Mouse (Mus musculus): Measurements from ENCODE around the gene Kpna2. TPM values are rescaled to one million over a fixed set of nuclear protein-coding genes. Genes with fewer than 3 reads are reported as not detected.
"Not testable (repeated sequence)": the region's sequence is repeated elsewhere in the genome, so short reads cannot be mapped to it uniquely, and the experiment has no call there.

Gene Kpna2
- polyA plus RNA-seq, 1 experiment from 2014 or later: 57.2 TPM

DNA sequence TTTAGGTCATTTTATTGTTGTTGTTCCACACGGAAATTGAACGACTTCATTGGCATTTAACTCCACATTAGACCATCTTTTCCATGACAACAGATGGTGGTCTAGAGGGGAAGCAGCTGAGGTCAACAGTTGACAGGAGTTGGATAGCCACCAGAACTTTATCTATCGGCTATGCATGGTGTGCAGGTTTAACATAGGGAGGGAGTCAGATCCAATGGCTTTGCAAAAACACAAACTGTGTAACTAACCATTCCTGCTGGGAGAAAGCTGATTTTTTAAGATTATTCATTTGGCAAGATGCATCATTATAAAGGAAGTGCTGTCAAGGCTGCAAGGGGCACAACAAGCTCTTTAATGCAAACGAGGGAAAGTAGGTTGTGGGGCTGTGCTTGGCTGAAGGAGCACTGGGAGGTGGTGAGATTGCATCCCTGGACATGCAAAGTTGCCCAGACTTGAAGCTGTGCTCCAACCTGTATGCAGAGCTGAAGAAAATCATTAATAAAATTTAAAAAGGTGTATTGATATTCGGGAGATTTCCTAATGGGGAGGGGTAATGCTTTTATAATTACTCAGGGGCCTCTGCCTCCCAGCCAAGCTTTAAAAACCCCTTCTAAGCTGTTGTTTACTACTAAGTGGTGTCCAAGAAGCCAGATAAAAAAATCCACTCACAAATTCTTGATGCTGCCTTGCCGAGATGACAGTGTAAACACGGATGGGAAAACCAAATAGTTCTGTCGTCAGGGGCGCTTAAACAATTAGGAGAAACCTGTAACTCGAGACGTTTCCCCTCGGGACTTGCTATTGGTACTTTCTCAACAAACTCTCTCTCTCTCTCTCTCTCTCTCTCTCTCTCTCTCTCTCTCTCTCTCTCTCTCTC, 27.5 kb upstream of the Kpna2 start:
- Histone ChIP-seq H3K27ac (no peak overlapping the region), H3K79me2 (ENCODE audit: inconsistent target) (no peaks in the 10 kb centered on the region)
- WGBS (ENCODE audit: missing documents): 12% methylated on average over 12 of the region's 12 CpGs

GRCm38 (mm10) chr11:107025411-107026321, 26.3 kb upstream of the Kpna2 start, which contains the start of gene 1810010H24Rik:
Gene 1810010H24Rik (plus strand): TSS chr11:107025681.
- WGBS (ENCODE audit: missing documents): 3% methylated on average over 45 of the region's 45 CpGs
- Histone ChIP-seq H3K4me3 (ENCODE audit: inconsistent target) (no peak within 1 kb of the TSS; the same call in 1 of the 2 replicates), H3K79me2 (ENCODE audit: inconsistent target) (no peaks in the 10 kb centered on the region), H3K36me3 (ENCODE audit: inconsistent target) (no peaks in the 10 kb centered on the region), H3K27ac (no peak within 1 kb of the TSS)

More for the DNA sequence above, 27.5 kb upstream of the Kpna2 start:
- no peaks in the 10 kb centered on the region for H3K36me3 ChIP-seq (ENCODE audit: inconsistent target)
- peak overlapping the region; percentile 34; the same call in 1 of the 2 replicates for H3K4me3 ChIP-seq (ENCODE audit: inconsistent target)

DNA sequence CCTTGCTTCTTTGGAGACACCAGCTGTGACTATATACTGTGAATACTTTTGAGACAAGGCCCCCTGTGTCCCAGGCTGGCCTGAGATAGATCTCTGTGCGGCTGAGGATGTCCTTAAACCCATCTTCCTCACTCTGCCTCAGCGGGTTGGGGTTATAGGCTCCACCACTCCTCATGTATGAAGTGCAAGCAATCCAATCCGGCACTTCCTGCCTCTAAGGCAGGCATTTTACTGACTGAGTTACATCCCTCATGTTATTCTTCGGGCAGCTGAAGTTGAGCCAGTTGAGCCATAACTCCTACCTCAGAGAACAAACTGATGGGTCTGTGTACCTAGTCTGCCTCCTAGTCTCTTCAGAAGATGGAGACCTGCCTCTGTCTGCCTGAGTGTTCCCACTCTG, 25.1 kb upstream of the Kpna2 start:
- Histone ChIP-seq H3K4me3 (ENCODE audit: inconsistent target) (no peak overlapping the region), H3K27ac (no peak overlapping the region), H3K36me3 (ENCODE audit: inconsistent target) (no peaks in the 10 kb centered on the region), H3K79me2 (ENCODE audit: inconsistent target) (no peaks in the 10 kb centered on the region)
- WGBS (ENCODE audit: missing documents): 88% methylated on average over 4 of the region's 4 CpGs

- no peak overlapping the region for H3K27ac ChIP-seq
- H3K4me3 ChIP-seq (ENCODE audit: inconsistent target): no peak overlapping the region
- 90% methylated on average over 13 of the region's 13 CpGs for WGBS (ENCODE audit: missing documents)
- no peaks in the 10 kb centered on the region for H3K36me3 ChIP-seq (ENCODE audit: inconsistent target)
- H3K79me2 ChIP-seq (ENCODE audit: inconsistent target): no peaks in the 10 kb centered on the region
Observed at GRCm38 (mm10) chr11:107022050-107022683, 22.8 kb upstream of the Kpna2 start.

DNA sequence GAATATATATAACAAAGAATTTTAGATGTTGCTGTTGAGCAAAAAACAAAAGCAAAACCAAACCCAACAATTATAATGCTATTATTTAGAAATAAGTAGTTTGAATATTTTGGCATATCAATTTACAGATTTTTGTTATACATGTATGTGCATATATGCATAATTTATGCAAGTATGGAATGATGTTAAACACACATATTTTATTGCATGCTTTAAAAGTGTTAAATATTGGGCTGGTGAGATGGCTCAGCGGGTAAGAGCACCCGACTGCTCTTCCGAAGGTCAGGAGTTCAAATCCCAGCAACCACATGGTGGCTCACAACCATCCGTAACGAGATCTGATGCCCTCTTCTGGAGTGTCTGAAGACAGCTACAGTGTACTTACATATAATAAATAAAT, 20.4 kb upstream of the Kpna2 start:
- no CpG with 5 or more reads among the region's 5 CpGs for WGBS (ENCODE audit: missing documents)
- not testable (repeated sequence) for H3K4me3 ChIP-seq (ENCODE audit: inconsistent target); H3K79me2 ChIP-seq (ENCODE audit: inconsistent target); H3K36me3 ChIP-seq (ENCODE audit: inconsistent target); H3K27ac ChIP-seq

DNA sequence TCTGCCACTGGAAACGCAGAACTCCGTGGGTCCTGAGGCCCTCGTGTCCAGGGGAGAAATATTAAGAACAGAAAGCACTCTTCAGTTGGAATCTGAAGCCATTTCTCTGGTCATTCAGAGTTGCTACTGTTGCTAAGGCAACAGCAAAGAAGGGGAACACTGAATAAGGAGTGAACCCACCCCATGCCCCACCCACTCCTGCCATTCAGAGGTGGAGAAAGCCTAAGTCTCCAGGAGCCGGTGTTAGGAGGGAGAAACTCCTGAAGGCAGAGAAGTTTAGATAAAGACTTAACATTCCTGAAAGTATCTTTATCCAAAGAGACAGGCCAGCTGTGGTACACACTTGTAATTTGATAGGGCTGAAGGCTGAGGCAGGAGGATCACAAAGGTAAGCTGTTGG, 20.0 kb upstream of the Kpna2 start:
- Histone ChIP-seq H3K27ac (no peak overlapping the region), H3K4me3 (ENCODE audit: inconsistent target) (no peak overlapping the region), H3K36me3 (ENCODE audit: inconsistent target) (no peaks in the 10 kb centered on the region), H3K79me2 (ENCODE audit: inconsistent target) (no peaks in the 10 kb centered on the region)
- 81% methylated on average over 4 of the region's 4 CpGs for WGBS (ENCODE audit: missing documents)

- Histone ChIP-seq H3K36me3 (ENCODE audit: inconsistent target) (no peaks in the 10 kb centered on the region), H3K4me3 (ENCODE audit: inconsistent target) (no peak overlapping the region), H3K79me2 (ENCODE audit: inconsistent target) (no peaks in the 10 kb centered on the region), H3K27ac (no peak overlapping the region)
- 58% methylated on average over 8 of the region's 8 CpGs for WGBS (ENCODE audit: missing documents)
Observed at GRCm38 (mm10) chr11:107018606-107019005, 19.3 kb upstream of the Kpna2 start.

- Histone ChIP-seq H3K36me3 (ENCODE audit: inconsistent target) (no peaks in the 10 kb centered on the region), H3K79me2 (ENCODE audit: inconsistent target) (no peaks in the 10 kb centered on the region), H3K4me3 (ENCODE audit: inconsistent target) (no peak overlapping the region), H3K27ac (no peak overlapping the region)
- WGBS (ENCODE audit: missing documents): 69% methylated on average over 5 of the region's 6 CpGs
Observed at GRCm38 (mm10) chr11:107017339-107017886, 18.1 kb upstream of the Kpna2 start.

DNA sequence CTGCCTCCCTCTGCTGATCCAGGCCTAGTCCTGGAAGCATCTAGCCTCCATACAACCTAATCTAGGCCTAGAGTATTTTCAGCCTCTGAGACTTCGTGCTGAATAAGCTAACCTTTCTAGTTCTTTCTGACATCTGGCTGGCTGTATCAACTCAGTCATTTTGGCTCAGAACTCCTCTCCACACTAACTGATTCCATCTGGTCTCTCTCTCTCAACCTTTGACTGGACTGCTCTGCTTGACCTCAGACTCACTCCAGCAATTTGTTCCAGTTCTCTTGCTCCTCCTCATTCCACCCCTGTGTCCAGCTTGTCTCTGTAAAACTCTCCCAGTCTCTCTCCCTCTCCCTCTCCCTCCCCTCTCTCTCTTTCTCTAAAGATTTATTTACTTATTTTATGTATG, 17.6 kb upstream of the Kpna2 start:
- H3K36me3 ChIP-seq (ENCODE audit: inconsistent target): no peaks in the 10 kb centered on the region
- WGBS (ENCODE audit: missing documents): 94% methylated on average over 1 of the region's 1 CpGs
- H3K4me3 ChIP-seq (ENCODE audit: inconsistent target): no peak overlapping the region
- no peaks in the 10 kb centered on the region for H3K79me2 ChIP-seq (ENCODE audit: inconsistent target)
- no peak overlapping the region for H3K27ac ChIP-seq

GRCm38 (mm10) chr11:107015535-107016187, 16.3 kb upstream of the Kpna2 start:
- H3K79me2 ChIP-seq (ENCODE audit: inconsistent target); H3K4me3 ChIP-seq (ENCODE audit: inconsistent target); H3K36me3 ChIP-seq (ENCODE audit: inconsistent target); H3K27ac ChIP-seq: not testable (repeated sequence)
- WGBS (ENCODE audit: missing documents): 88% methylated on average over 6 of the region's 11 CpGs

GRCm38 (mm10) chr11:107014597-107015309, 15.4 kb upstream of the Kpna2 start:
- no peaks in the 10 kb centered on the region for H3K36me3 ChIP-seq (ENCODE audit: inconsistent target)
- H3K27ac ChIP-seq: no peak overlapping the region
- no peak overlapping the region for H3K4me3 ChIP-seq (ENCODE audit: inconsistent target)
- 34% methylated on average over 13 of the region's 14 CpGs for WGBS (ENCODE audit: missing documents)
- H3K79me2 ChIP-seq (ENCODE audit: inconsistent target): no peaks in the 10 kb centered on the region

DNA sequence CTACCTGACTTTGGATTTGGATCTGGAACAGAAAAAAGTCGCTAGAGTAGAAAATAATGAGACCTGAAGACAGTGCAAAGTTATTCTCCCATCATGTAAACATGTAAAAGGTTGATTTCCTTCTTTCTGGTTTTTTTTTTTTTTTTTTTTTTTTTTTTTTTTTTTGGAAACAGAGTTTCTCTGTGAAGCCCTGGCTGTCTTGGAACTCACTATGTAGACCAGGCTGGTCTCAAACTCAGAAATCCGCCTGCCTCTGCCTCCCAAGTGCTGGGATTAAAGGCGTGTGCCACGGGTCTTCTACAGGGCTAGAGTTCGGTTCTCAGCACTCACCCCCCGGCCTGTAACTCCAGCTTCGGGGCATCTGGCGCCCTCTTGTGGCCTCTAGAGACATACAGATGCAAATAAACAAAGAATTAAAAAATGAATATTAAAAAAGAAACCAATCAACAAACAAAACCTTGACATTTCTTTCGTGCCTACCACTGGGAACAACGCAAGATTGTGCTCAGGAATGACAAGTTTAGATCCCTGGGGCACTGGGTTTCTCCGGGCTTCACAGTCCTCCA, 14.8 kb upstream of the Kpna2 start:
- Histone ChIP-seq H3K36me3 (ENCODE audit: inconsistent target) (no peaks in the 10 kb centered on the region), H3K79me2 (ENCODE audit: inconsistent target) (no peaks in the 10 kb centered on the region), H3K4me3 (ENCODE audit: inconsistent target) (no peak overlapping the region), H3K27ac (no peak overlapping the region)
- 86% methylated on average over 11 of the region's 11 CpGs for WGBS (ENCODE audit: missing documents)

DNA sequence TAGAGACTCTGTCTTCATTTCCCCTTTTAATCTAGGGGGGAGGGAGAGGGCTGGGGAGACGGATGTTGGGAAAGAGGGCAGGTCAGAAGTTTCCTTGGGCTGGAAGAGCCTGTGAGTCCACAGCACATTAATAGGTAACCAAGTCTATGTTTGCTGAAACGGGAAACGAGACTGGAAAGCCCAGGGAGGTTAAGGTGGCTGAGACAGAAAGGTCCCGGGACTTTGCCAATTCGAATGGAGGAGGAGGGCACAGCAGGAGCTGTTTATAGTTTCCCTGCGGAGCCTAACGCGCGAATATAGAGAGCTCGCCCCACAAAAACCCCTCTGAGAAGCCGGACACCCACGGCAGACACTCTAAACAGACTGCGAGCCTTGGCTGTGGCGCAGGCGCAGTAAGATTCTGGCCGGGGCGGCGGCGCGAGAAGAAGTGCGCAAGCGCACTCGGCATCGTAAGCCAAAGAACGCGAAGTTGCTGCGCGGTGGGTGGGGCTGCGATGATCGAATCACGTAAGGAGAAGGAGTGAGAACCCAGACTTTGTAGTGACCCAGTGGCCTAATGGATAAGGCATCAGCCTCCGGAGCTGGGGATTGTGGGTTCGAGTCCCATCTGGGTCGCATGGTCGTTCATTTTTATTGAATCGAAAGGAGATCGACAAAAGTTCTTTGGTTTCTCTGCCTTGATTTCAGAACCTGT, 13.1 kb upstream of the Kpna2 start:
- WGBS (ENCODE audit: missing documents): under 1% methylated on average over 37 of the region's 37 CpGs
- Histone ChIP-seq H3K79me2 (ENCODE audit: inconsistent target) (no peaks in the 10 kb centered on the region), H3K36me3 (ENCODE audit: inconsistent target) (no peaks in the 10 kb centered on the region), H3K27ac (peak overlapping the region; percentile 97), H3K4me3 (ENCODE audit: inconsistent target) (peak overlapping the region; percentile 55)
